Mouse (Mus musculus) spleen, postnatal 14 days (tissue): Measurements from ENCODE around the gene Cntn1.

Source experiments
- DNase-seq, 2 experiments: peaks; one replicate each; pipeline ENCODE4 v3.0.0; 2021 to 2022; ENCODE audit warnings: low spot score in 2 of 2

Cntn1 gene

DNA sequence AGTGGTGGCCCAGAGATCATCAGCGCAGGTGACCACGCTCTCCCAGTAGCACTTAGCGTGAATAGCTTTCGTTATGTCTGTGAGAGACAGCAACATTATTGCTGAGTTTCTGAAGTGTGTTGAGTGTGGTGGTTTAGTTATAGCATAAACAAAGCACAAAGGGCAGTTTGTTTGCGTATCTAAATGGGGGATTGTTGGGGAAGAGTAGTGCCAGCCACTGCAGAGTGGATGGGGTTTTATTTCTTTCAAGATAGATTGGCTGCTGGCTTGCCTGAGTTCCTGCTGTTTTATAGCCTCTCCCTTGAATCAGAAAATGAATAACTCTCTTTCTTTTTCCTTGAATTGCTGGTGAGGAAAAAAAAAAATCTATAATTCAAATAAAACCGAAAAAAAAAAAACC lies 86.1 kb downstream of the Cntn1 start:
- DNase-seq, result no peak

GRCm38 (mm10) chr15:92141972-92142371 lies 91.0 kb downstream of the Cntn1 start:
- no peak for DNase-seq

DNA sequence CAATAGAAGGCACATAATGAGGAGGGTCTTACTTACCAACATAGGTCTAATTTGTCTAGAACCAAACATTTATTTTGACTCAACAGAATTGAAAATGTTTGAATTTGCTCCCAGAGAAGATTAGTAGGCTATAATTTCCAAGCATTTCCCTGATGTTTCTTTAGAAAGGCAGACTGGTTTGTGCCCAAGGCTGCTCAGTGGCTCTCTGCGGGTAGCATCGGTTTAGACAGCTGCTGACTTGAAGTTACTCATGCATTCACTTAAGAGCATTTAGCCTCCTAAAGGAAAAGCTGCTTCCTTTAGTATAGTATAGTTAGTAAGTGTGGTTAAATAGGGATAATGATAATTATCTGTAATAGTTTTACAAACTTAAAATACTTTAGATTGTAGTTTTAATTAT lies 104.0 kb downstream of the Cntn1 start:
- no peak for DNase-seq

DNA sequence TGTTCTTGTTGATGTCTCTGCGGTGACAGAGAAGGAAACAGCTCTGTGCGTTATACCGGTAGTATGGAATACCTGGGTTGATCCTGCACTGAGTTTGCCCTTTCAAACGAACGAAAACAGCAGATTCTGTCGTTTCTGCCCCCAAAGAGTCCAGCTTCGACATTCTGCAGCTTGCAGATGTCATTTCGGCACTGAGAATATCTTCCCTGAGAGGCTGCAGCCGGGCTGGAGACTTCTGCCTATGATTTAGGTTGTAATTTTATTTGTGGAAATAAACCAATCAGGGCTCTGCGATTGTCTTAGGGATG lies 109.8 kb downstream of the Cntn1 start:
- DNase-seq, result no peak

DNA sequence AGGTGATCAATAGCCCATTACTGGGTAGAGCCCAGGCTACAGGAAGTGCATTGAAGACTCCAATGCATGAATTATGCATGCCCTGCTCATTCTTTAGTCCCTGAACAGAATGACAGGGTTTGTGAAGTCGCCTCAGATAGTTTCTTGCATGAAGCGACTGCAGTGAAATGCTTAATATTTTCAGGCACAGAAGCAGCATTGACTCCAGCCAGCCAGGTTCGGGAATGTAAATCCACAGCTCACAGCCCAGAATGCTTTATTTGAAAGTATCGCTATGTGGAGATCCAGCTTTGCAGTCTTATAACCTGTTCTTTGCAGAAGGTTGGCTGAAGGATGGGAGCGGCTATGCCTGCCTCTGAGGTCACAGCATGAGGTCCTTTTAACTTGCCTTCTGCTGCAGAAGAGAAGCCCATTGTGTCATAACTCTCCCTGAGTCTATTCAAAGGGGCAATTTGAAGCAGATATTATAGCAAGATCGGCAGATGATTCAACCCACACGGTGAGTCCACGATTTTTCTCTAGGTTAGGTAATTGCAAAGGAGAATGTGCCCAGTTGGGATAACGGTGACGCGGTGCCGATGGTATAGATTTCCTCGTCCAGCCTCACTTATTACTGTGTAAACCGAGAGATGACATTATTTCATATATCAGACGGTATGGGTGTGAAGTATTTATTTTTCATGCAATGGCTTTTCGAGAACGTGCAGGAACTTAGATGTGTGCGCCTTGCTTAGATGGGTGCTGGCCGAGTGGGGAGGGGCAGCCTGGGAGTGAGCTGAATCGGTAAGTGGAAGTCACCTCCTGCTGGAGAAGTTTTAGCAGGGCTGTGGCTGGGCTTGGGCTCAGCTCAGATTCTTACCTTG lies 110.4 kb downstream of the Cntn1 start:
- no peak for DNase-seq

GRCm38 (mm10) chr15:92162835-92163234 lies 111.9 kb downstream of the Cntn1 start:
- no peak for DNase-seq

DNA sequence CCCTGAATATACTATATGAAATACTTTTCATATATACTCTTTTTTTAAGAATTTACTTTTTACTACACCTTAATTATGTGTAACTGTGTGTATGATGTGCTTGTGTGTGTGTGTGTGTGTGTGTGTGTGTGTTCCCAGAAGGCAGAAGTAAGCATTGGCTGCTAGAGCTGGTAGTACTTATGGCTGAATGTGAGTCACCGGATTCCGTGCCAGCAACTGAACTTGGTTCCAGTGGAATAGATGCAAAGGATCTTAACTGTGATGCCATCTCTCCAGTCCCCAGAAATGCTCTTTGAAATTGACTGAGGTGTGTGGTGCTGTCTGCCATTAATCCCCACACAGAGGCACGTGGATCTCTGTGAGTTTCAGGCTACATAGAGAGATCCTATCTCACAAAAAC lies 113.2 kb downstream of the Cntn1 start:
- no peak for DNase-seq

DNA sequence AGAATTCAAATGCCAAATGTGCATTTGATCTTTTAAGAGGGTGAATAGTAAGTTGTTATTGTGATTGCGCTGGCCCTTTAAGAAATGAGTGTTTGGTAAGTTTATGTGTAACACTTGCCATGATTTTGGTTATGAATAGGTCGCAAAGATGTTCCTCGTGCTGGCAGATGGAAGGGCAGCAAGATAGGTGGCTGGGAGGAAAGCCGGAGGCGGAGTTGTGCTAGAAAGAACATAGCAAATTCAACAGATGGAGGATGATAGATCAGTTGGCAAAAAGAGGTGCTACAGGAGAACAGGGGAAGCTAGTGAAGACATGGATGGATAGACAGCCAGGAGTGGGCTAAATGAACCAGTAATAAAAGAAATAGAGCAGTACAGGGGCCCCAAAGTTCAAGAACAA lies 115.3 kb downstream of the Cntn1 start:
- no peak for DNase-seq

DNA sequence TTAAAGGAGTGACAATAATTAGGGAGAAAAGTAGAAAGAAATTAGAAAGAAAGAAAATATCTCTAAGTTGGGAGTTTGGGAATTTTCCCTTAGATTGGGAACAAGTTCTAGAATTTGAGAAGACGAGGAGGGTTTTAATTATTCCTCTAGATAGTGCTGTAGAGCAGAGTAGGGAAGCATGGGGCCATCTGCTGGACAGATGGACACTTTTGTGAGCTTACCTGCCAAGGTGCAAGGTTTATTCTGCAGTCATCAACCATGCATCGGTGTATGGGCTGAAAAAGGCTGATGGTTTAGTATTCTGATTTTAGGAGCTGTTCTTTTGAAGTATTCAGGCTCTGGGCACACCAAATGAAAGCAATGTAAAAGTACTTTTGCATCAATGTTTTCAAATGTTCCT lies 124.8 kb downstream of the Cntn1 start:
- no peak for DNase-seq

- DNase-seq, result no peak
Measured at GRCm38 (mm10) chr15:92177413-92177812, 126.4 kb downstream of the Cntn1 start.

DNA sequence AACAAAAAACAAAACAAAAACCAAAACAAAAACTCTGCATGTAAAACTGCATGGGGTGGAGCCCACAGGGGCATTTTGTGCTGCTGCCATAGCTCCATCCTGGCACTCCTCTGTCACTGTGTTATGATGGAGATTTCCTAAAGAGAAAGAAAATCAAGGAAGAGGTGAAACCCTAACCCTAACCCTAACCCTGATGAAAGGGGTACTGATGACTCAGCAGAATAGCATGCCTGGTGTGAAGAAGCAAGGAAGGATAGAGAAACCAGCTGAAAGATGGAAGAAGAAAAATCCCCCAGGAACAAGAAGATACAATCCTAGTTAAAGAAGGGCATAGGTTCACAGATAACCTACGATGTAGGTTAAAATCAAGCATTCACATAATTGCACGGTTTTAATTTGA lies 134.5 kb downstream of the Cntn1 start:
- DNase-seq, result no peak

GRCm38 (mm10) chr15:92190000-92190399 lies 139.0 kb downstream of the Cntn1 start:
- DNase-seq, result no peak

DNA sequence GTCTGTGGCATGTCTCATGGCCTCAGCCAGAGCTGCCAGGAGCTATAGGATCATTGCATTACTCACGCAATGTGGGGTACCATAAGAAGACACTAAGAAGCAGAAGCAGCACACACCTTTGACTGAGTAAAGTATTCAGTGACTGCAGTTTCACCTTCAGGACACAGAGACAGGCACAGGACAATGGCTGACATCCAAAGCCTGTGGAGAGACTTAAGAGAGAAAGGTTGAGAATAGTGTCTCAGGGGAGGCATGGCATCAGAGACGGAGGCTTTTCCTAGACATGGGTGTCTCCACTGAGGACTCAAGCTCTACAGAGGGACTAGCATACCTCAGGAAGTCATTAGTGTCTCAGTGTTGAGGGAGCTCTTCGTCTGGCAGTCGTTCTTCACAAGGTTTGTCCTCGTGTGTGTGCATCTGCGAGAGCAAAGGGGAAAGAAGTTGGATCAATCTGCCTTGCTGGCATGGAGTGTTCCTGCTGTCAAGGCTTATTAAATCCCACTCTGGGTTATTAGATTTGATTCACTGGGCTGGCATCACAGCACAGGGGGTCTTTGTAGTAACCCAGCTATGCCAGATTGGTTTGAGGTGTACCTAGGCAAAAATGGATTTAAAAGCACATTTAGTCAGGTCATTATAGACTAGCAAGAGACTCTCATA lies 149.5 kb downstream of the Cntn1 start:
- no peak for DNase-seq

GRCm38 (mm10) chr15:92206695-92207094 lies 155.7 kb downstream of the Cntn1 start:
- DNase-seq, result no peak

DNA sequence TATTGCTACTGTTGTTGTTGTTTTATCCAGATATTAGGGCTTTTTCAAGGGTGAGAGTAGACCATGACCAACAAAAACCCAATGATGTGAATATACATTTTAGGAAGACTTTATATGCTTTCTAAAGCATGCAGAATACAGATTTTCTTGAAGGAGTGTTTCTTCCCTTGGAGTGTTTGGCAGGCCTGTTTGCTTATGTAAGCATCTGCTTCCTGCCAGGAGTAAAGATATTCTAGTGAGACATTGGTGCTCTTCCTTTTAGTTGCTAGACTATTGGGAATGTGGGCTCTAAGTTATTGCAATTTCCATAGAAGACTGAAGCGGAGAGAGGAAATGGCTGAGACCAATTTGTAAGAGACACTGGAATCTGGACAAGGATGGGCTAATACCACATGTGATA lies 158.8 kb downstream of the Cntn1 start:
- DNase-seq, result no peak

- no peak for DNase-seq
Measured at GRCm38 (mm10) chr15:92210486-92211235, 159.7 kb downstream of the Cntn1 start.

GRCm38 (mm10) chr15:92215841-92216240 lies 164.9 kb downstream of the Cntn1 start:
- DNase-seq, result no peak

GRCm38 (mm10) chr15:92221446-92221845 lies 170.5 kb downstream of the Cntn1 start:
- no peak for DNase-seq

GRCm38 (mm10) chr15:92231386-92231785 lies 180.4 kb downstream of the Cntn1 start:
- DNase-seq, result no peak

DNA sequence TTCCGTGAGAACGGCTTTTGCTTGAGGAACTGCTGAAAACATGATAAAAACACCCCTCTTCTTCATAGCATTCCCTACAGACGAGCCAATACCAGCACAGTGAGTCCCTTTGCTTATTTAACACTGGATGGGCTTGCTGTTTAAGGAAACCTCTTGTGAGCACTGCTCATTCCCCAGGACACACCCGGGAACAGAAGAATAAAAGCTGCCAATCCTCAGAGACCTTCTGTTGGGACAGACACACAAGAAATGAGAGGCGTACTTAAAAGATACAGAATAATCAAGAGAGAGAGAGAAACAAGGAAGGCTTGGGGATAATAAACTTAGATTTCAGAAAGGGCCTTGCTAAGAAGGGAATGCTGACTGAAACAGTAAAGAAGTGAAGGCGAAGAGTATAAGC lies 184.9 kb downstream of the Cntn1 start:
- no peak for DNase-seq

DNA sequence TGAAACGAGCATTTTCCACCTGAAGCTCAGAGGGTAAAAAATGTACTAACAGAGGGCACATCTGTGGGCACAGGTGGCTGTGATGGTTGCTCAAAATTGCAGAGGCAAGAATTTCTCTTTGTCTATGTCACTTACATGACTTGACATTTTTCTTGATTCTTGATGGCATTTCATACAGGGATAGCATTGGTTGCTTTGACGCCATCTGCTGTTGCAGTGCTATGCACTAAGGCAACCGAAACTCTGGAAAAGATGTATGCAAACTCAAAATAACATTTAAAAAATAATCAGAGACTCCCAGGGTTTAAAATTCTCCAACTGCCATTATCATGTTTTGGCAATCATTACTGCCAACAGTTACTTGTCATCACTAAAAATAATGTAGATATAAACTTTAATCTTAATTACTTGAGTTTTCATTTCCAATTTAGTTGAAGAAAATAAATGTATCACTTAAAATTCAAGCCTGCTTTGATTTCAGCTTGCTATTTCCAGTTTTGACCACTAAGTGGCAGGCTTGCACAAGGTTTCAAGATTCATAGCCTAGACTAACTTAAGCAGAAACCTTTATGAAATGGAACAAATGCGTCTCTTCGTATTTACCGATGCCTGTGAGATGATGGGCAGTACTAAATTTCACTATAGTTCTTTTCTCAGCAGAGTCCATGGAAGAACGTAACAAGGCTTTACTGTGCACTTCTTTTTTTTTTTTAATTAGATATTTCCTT lies 214.2 kb downstream of the Cntn1 start:
- peak in 1 of 2 experiments; percentile 16 for DNase-seq

GRCm38 (mm10) chr15:92268341-92268740 lies 217.4 kb downstream of the Cntn1 start:
- no peak for DNase-seq
